Mouse (Mus musculus) embryonic facial prominence, embryonic 10.5 days (tissue): ENCODE data around the gene Tsga8. TPM values are rescaled to one million over a fixed set of nuclear protein-coding genes. Genes with fewer than 3 reads are reported as not detected.

ENCODE experiments used
- DNase-seq: peaks from one replicate; pipeline ENCODE4 v3.0.0-alpha.2; 2017; ENCODE audit warnings: low spot score
- H3K27ac ChIP-seq: fragments of 300-500 bp; sonication (generic); replicated peaks from 2 replicates; pipeline ENCODE4 v1.5.1; 2016; ENCODE audit warnings: mild to moderate bottlenecking
- H3K27me3 ChIP-seq: fragments of 300-500 bp; sonication (generic); replicated peaks from 2 replicates; pipeline ENCODE4 v1.6.1; 2016; ENCODE audit warnings: low read depth, mild to moderate bottlenecking; ENCODE audit not compliant: poor library complexity, severe bottlenecking
- H3K36me3 ChIP-seq: fragments of 300-500 bp; sonication (generic); replicated peaks from 2 replicates; pipeline ENCODE4 v1.6.1; 2016; ENCODE audit warnings: mild to moderate bottlenecking, moderate library complexity
- H3K4me1 ChIP-seq: fragments of 300-500 bp; sonication (generic); 2 replicates; pipeline ENCODE4 v1.6.1; 2016
- H3K4me3 ChIP-seq: fragments of 300-500 bp; sonication (generic); 2 replicates; pipeline ENCODE4 v1.5.1; 2016; ENCODE audit warnings: mild to moderate bottlenecking, moderate library complexity
- H3K9me3 ChIP-seq: fragments of 300-500 bp; sonication (generic); 2 replicates; pipeline ENCODE4 v1.6.1; 2016; ENCODE audit warnings: mild to moderate bottlenecking
- WGBS: fragments of 180-500 bp; shearing (Covaris S2); methylation state at CpG from one replicate; pipeline ENCODE4 v1.1.7; 2016; 5-methylcytosine and 5-hydroxymethylcytosine counted together
- polyA plus RNA-seq: library from polyadenylated mRNA; unstranded; fragments of >200 nt; fragmentation: Nextera tagmentation; extraction: Ambion mirVana; gene quantifications from 2 replicates; pipeline ENCODE4 v1.2.1, GENCODE M21; 2016

Gene Tsga8
- not detected in 2 replicates for polyA plus RNA-seq

GRCm38 (mm10) chrX:83487598-83487997 is at the start of gene Tsga8:
Gene Tsga8, minus strand, starts transcription at chrX:83487924.
- Histone ChIP-seq H3K36me3 (no peaks in the 10 kb centered on the region), H3K9me3 (peaks cover 3% of the 10 kb centered on the region; the same call in 1 of the 2 replicates), H3K27ac (no peak within 1 kb of the TSS), H3K4me3 (no peak within 1 kb of the TSS), H3K4me1 (no peaks in the 10 kb centered on the region), H3K27me3 (no peaks in the 10 kb centered on the region)
- 95% methylated on average over 15 of the region's 15 CpGs for WGBS
- DNase-seq, result no peak
